Mouse (Mus musculus): Measurements from ENCODE around the gene Ahcyl1. TPM values are rescaled to one million over a fixed set of nuclear protein-coding genes. Genes with fewer than 3 reads are reported as not detected.
"Not testable (repeated sequence)": the region's sequence is repeated elsewhere in the genome, so short reads cannot be mapped to it uniquely, and the experiment has no call there.

Gene Ahcyl1
- polyA plus RNA-seq, 1 experiment from 2014 or later: 143 TPM

GRCm38 (mm10) chr3:107680790-107681576 is 15.4 kb downstream of the Ahcyl1 start:
- no peak overlapping the region for H3K27ac ChIP-seq (replicated peaks)

GRCm38 (mm10) chr3:107671509-107671908 is 24.9 kb downstream of the Ahcyl1 start:
- Histone ChIP-seq H3K27ac (replicated peaks) (no peak overlapping the region), H3K36me3 (peaks cover 89% of the 10 kb centered on the region), H3K4me1 (no peaks in the 10 kb centered on the region), H3K9ac (replicated peaks) (no peak overlapping the region), H3K4me2 (replicated peaks) (no peak overlapping the region), H3K9me3 (no peaks in the 10 kb centered on the region), H3K4me3 (no peak overlapping the region), H3K27me3 (no peaks in the 10 kb centered on the region)
- ATAC-seq (ENCODE audit: low FRiP score, low read depth): no peak
- WGBS: 95% methylated on average over 2 of the region's 2 CpGs

More at GRCm38 (mm10) chr3:107680790-107681576, 15.4 kb downstream of the Ahcyl1 start:
- Histone ChIP-seq H3K9ac (replicated peaks) (no peak overlapping the region), H3K4me1 (peaks cover 12% of the 10 kb centered on the region), H3K36me3 (peaks cover 11% of the 10 kb centered on the region), H3K27me3 (no peaks in the 10 kb centered on the region), H3K4me3 (no peak overlapping the region), H3K9me3 (no peaks in the 10 kb centered on the region), H3K4me2 (replicated peaks) (no peak overlapping the region)
- 50% methylated on average over 7 of the region's 7 CpGs for WGBS
- ATAC-seq (ENCODE audit: low FRiP score, low read depth): no peak

- H3K4me2 ChIP-seq (replicated peaks): no peak overlapping the region
- peaks cover 89% of the 10 kb centered on the region for H3K36me3 ChIP-seq
- no peak for ATAC-seq (ENCODE audit: low FRiP score, low read depth)
- no peaks in the 10 kb centered on the region for H3K4me1 ChIP-seq
- H3K27me3 ChIP-seq: no peaks in the 10 kb centered on the region
- H3K4me3 ChIP-seq: no peak overlapping the region
- H3K9me3 ChIP-seq: no peaks in the 10 kb centered on the region
- H3K9ac ChIP-seq (replicated peaks): no peak overlapping the region
- H3K27ac ChIP-seq (replicated peaks): no peak overlapping the region
- WGBS: 91% methylated on average over 4 of the region's 4 CpGs
Measured at GRCm38 (mm10) chr3:107670500-107670899, 25.9 kb downstream of the Ahcyl1 start.

- ATAC-seq (ENCODE audit: low FRiP score, low read depth): no peak
- Histone ChIP-seq H3K9ac (replicated peaks) (no peak overlapping the region), H3K4me2 (replicated peaks) (no peak overlapping the region), H3K27me3 (no peaks in the 10 kb centered on the region), H3K36me3 (peaks cover 88% of the 10 kb centered on the region), H3K4me3 (no peak overlapping the region), H3K27ac (replicated peaks) (no peak overlapping the region), H3K4me1 (no peaks in the 10 kb centered on the region), H3K9me3 (no peaks in the 10 kb centered on the region)
- WGBS: 94% methylated on average over 7 of the region's 7 CpGs
Measured at GRCm38 (mm10) chr3:107668786-107669185, 27.6 kb downstream of the Ahcyl1 start.

GRCm38 (mm10) chr3:107667426-107667825 is 28.9 kb downstream of the Ahcyl1 start:
- Histone ChIP-seq H3K36me3 (peaks cover 93% of the 10 kb centered on the region), H3K27ac (replicated peaks) (no peak overlapping the region), H3K9me3 (no peaks in the 10 kb centered on the region), H3K4me3 (no peak overlapping the region), H3K4me1 (no peaks in the 10 kb centered on the region), H3K4me2 (replicated peaks) (no peak overlapping the region), H3K27me3 (no peaks in the 10 kb centered on the region), H3K9ac (replicated peaks) (no peak overlapping the region)
- WGBS: 92% methylated on average over 6 of the region's 6 CpGs
- ATAC-seq (ENCODE audit: low FRiP score, low read depth): no peak

GRCm38 (mm10) chr3:107664641-107665040 is 31.7 kb downstream of the Ahcyl1 start:
- Histone ChIP-seq H3K4me3 (no peak overlapping the region), H3K4me2 (replicated peaks) (no peak overlapping the region), H3K9ac (replicated peaks) (no peak overlapping the region), H3K36me3 (peaks cover 90% of the 10 kb centered on the region), H3K27ac (replicated peaks) (no peak overlapping the region), H3K9me3 (no peaks in the 10 kb centered on the region), H3K4me1 (no peaks in the 10 kb centered on the region), H3K27me3 (no peaks in the 10 kb centered on the region)
- 96% methylated on average over 1 of the region's 1 CpGs for WGBS
- ATAC-seq (ENCODE audit: low FRiP score, low read depth): no peak

- Histone ChIP-seq H3K4me2 (replicated peaks) (no peak overlapping the region), H3K27ac (replicated peaks) (no peak overlapping the region), H3K9ac (replicated peaks) (no peak overlapping the region), H3K9me3 (no peaks in the 10 kb centered on the region), H3K27me3 (no peaks in the 10 kb centered on the region), H3K36me3 (peaks cover 38% of the 10 kb centered on the region), H3K4me3 (no peak overlapping the region), H3K4me1 (no peaks in the 10 kb centered on the region)
- 84% methylated on average over 1 of the region's 1 CpGs for WGBS
- no peak for ATAC-seq (ENCODE audit: low FRiP score, low read depth)
Measured at GRCm38 (mm10) chr3:107659000-107659399, 37.4 kb downstream of the Ahcyl1 start.

- H3K4me1 ChIP-seq: no peaks in the 10 kb centered on the region
- H3K27me3 ChIP-seq: no peaks in the 10 kb centered on the region
- no peak overlapping the region for H3K27ac ChIP-seq (replicated peaks)
- WGBS: 91% methylated on average over 4 of the region's 4 CpGs
- H3K9ac ChIP-seq (replicated peaks): no peak overlapping the region
- ATAC-seq (ENCODE audit: low FRiP score, low read depth): no peak
- peaks cover 20% of the 10 kb centered on the region for H3K36me3 ChIP-seq
- no peaks in the 10 kb centered on the region for H3K9me3 ChIP-seq
- H3K4me2 ChIP-seq (replicated peaks): no peak overlapping the region
- no peak overlapping the region for H3K4me3 ChIP-seq
Measured at GRCm38 (mm10) chr3:107656888-107657287, 39.5 kb downstream of the Ahcyl1 start.

GRCm38 (mm10) chr3:107656151-107656550 is 40.2 kb downstream of the Ahcyl1 start:
- ATAC-seq (ENCODE audit: low FRiP score, low read depth): no peak
- Histone ChIP-seq H3K27ac (replicated peaks) (no peak overlapping the region), H3K36me3 (peaks cover 19% of the 10 kb centered on the region), H3K9ac (replicated peaks) (no peak overlapping the region), H3K4me2 (replicated peaks) (no peak overlapping the region), H3K4me3 (no peak overlapping the region), H3K9me3 (no peaks in the 10 kb centered on the region), H3K27me3 (no peaks in the 10 kb centered on the region), H3K4me1 (no peaks in the 10 kb centered on the region)
- 94% methylated on average over 2 of the region's 2 CpGs for WGBS

- WGBS: 75% methylated on average over 3 of the region's 3 CpGs
- Histone ChIP-seq H3K4me1 (no peaks in the 10 kb centered on the region), H3K27me3 (no peaks in the 10 kb centered on the region), H3K9ac (replicated peaks) (no peak overlapping the region), H3K9me3 (no peaks in the 10 kb centered on the region), H3K4me3 (no peak overlapping the region), H3K4me2 (replicated peaks) (no peak overlapping the region), H3K27ac (replicated peaks) (no peak overlapping the region), H3K36me3 (peaks cover 13% of the 10 kb centered on the region)
- no peak for ATAC-seq (ENCODE audit: low FRiP score, low read depth)
Measured at GRCm38 (mm10) chr3:107655491-107655890, 40.9 kb downstream of the Ahcyl1 start.

GRCm38 (mm10) chr3:107654861-107655260 is 41.5 kb downstream of the Ahcyl1 start:
- no peak overlapping the region for H3K27ac ChIP-seq (replicated peaks)
- H3K27me3 ChIP-seq: no peaks in the 10 kb centered on the region
- no peak for ATAC-seq (ENCODE audit: low FRiP score, low read depth)
- no peaks in the 10 kb centered on the region for H3K9me3 ChIP-seq
- H3K9ac ChIP-seq (replicated peaks): no peak overlapping the region
- WGBS: 84% methylated on average over 3 of the region's 3 CpGs
- peaks cover 7% of the 10 kb centered on the region for H3K36me3 ChIP-seq
- H3K4me3 ChIP-seq: no peak overlapping the region
- no peak overlapping the region for H3K4me2 ChIP-seq (replicated peaks)
- H3K4me1 ChIP-seq: no peaks in the 10 kb centered on the region

GRCm38 (mm10) chr3:107652968-107653367 is 43.4 kb downstream of the Ahcyl1 start:
- Histone ChIP-seq H3K27me3 (no peaks in the 10 kb centered on the region), H3K36me3 (no peaks in the 10 kb centered on the region), H3K4me1 (no peaks in the 10 kb centered on the region), H3K4me3 (no peak overlapping the region), H3K9me3 (no peaks in the 10 kb centered on the region), H3K27ac (replicated peaks) (no peak overlapping the region), H3K9ac (replicated peaks) (no peak overlapping the region), H3K4me2 (replicated peaks) (no peak overlapping the region)
- no peak for ATAC-seq (ENCODE audit: low FRiP score, low read depth)
- 97% methylated on average over 3 of the region's 3 CpGs for WGBS

- H3K27ac ChIP-seq (replicated peaks); ATAC-seq (ENCODE audit: low FRiP score, low read depth); H3K4me2 ChIP-seq (replicated peaks); H3K27me3 ChIP-seq; H3K9me3 ChIP-seq; H3K4me3 ChIP-seq; H3K36me3 ChIP-seq; H3K9ac ChIP-seq (replicated peaks); H3K4me1 ChIP-seq: not testable (repeated sequence)
- whole genome bisulfite sequencing: 80% methylated on average over 5 of the region's 5 CpGs
Measured at GRCm38 (mm10) chr3:107650276-107650675, 46.1 kb downstream of the Ahcyl1 start.

Measured in midbrain, embryonic 12.5 days (tissue).